Mouse (Mus musculus) stomach, embryonic 16.5 days (tissue): ENCODE data around the gene Mark4. TPM values are rescaled to one million over a fixed set of nuclear protein-coding genes. Genes with fewer than 3 reads are reported as not detected.

Experiments
- ATAC-seq: fragments of 200-750 bp; cut with Nextera tagmentation; 2 replicates; pipeline ENCODE4 v1.8.0; 2017; ENCODE audit warnings: moderate number of reproducible peaks, moderate TSS enrichment; ENCODE audit not compliant: insufficient read depth, low FRiP score
- H3K27ac ChIP-seq: fragments of 300-500 bp; sonication (generic); 2 replicates; pipeline ENCODE4 v1.5.1; 2014; ENCODE audit warnings: low read length
- H3K27me3 ChIP-seq: fragments of 300-500 bp; sonication (generic); 2 replicates; pipeline ENCODE4 v1.6.1; 2014; ENCODE audit warnings: low read length, control low read depth, mixed read lengths; ENCODE audit not compliant: control insufficient read depth, insufficient read depth
- H3K36me3 ChIP-seq: fragments of 300-500 bp; sonication (generic); 2 replicates; pipeline ENCODE4 v1.6.1; 2014; ENCODE audit warnings: low read length; ENCODE audit not compliant: control insufficient read depth, insufficient read depth
- H3K4me1 ChIP-seq: fragments of 300-500 bp; sonication (generic); 2 replicates; pipeline ENCODE4 v1.6.1; 2014; ENCODE audit warnings: low read length, control low read depth, mixed read lengths; ENCODE audit not compliant: control insufficient read depth, insufficient read depth
- H3K4me2 ChIP-seq: fragments of 300-500 bp; sonication (generic); 2 replicates; pipeline ENCODE4 v1.6.1; 2014; ENCODE audit warnings: low read depth, low read length, mixed read lengths
- H3K4me3 ChIP-seq: fragments of 300-500 bp; sonication (generic); replicated peaks from 2 replicates; pipeline ENCODE4 v1.5.1; 2014; ENCODE audit warnings: mild to moderate bottlenecking, low read length
- H3K9ac ChIP-seq: fragments of 300-500 bp; sonication (generic); 2 replicates; pipeline ENCODE4 v1.6.1; 2014; ENCODE audit warnings: low read length
- H3K9me3 ChIP-seq: fragments of 300-500 bp; sonication (generic); replicated peaks from 2 replicates; pipeline ENCODE4 v1.6.1; 2016; ENCODE audit warnings: low read length, control low read depth; ENCODE audit not compliant: control insufficient read depth
- WGBS: fragments of 180-500 bp; shearing (Covaris S2); extraction: QIAGEN DNeasy Blood & Tissue Kit; methylation state at CpG from one replicate; pipeline ENCODE4 v1.1.7; 2014; 5-methylcytosine and 5-hydroxymethylcytosine counted together
- polyA plus RNA-seq: library from polyadenylated mRNA; unstranded; fragments of >200 nt; fragmentation: Nextera tagmentation; extraction: Ambion mirVana; gene quantifications from 2 replicates; pipeline ENCODE4 v1.2.1, GENCODE M21; 2015

Mark4 gene
- polyA plus RNA-seq, 1 experiment from 2014 or later, result 5.9 TPM

DNA sequence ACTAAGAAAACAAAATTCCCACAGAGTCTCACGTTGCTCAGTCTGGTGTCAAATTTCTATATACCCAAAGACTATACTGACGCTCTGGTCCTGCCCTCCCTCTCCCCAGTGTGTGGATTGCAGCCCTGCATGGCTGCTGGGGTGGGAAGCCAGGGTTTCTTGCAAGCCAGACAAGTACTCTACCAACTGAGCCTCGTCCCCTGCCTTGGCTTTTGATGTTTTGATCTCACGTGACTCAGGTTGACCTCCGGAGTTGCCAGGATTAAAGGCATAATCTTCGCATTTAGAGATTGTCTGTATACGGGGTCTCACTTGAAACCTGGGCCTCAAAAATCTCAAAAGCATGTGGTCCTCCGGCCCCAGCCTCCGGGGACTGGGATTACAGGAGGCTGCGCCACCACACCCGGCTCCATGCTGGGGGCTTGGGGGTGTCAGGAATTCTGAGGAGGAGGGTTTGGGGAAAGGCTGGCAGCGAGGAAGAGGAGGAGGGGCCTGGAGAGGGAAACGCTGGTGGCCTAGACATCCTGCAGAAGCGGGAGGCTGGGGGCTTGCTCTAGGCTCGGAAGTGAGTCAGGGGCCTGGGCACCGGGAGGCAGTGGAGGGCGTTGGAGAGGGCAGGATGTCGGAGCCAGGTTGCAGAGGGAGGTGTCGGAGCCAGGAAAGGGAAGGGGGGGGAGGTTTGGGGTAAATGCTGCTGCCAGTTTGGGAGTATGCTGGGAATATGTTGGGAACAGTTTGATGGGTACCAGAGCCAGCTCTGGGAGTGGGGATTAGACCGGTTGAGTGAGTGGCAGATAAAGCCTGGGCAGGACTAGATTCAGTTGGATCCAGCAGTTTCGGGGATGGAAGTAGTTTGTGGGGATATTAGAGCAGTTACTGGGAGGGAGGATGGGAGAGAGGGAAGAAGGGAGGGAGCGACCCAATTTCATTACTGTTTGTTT is 6.0 kb upstream of the Mark4 start:
- Histone ChIP-seq H3K27me3 (peaks cover 9% of the 10 kb centered on the region), H3K9me3 (no peaks in the 10 kb centered on the region), H3K9ac (peak overlapping the region; percentile 24), H3K27ac (no peak overlapping the region), H3K4me2 (peak overlapping the region; percentile 16; the same call in 1 of the 2 replicates), H3K4me1 (no peaks in the 10 kb centered on the region; the same call in 1 of the 2 replicates), H3K36me3 (no peaks in the 10 kb centered on the region), H3K4me3 (no peak overlapping the region; the same call in 1 of the 2 replicates)
- ATAC-seq, result no peak
- 16% methylated on average over 22 of the region's 22 CpGs for WGBS

DNA sequence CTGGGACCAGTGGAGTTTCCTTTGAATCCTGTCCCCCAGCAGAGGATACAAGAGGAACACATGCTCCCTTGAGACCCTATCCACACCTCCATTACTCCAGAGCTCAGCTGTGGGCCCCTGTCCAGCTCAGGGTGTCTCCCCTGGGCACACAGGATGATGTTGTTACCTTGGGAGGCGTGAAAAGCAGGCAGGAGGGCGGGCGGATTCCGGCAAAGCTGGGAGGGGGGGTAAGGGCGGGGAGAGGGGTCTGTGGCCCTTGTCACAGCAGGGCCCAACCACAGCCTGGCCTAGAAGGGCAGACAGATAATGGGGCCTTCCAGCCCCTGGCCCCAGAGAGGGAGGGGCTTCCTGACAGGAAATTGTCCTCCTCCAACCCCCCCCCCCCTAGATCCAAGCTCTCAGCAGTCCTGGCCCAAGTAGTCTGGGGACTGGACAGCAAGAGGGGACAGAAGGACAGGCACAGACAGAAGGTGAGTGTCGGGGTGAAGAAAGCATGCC is 4.3 kb upstream of the Mark4 start, which contains the start of gene Exoc3l2:
TSS of gene Exoc3l2 (plus strand) at position 448 of the 498 bp plus-strand sequence.
- H3K4me1 ChIP-seq, result no peaks in the 10 kb centered on the region; the same call in 1 of the 2 replicates
- H3K27me3 ChIP-seq, result peaks cover 4% of the 10 kb centered on the region; the same call in 1 of the 2 replicates
- H3K9ac ChIP-seq, result peak within 1 kb of the TSS; percentile 50; the same call in 1 of the 2 replicates
- H3K36me3 ChIP-seq, result no peaks in the 10 kb centered on the region
- ATAC-seq, result no peak
- H3K4me3 ChIP-seq, result 0 out of 2 replicates have a peak within 1 kb of the TSS, but pooled peaks have one; percentile 9
- H3K4me2 ChIP-seq, result peak within 1 kb of the TSS; percentile 16; the same call in 1 of the 2 replicates
- no peaks in the 10 kb centered on the region for H3K9me3 ChIP-seq
- WGBS, result 37% methylated on average over 6 of the region's 6 CpGs
- H3K27ac ChIP-seq, result no peak within 1 kb of the TSS

DNA sequence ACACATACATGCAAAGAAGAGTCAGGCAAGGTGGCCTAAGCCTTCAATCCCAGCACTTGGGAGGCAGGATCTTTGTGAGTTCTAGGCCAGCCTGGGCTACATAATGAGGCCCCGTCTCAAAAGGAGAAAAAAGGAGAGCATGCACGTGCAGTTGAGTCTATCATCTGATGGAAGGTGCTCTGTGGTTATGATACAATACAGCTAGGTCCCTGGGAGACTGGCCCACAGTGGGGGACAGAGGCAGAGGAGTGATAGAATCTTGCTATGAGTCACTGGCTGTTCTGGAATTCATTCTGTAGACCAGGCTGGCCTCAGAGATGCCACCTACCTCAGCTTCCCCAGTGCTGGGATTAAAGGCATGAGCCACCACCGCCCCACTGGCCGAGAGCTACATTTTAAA is 3.8 kb upstream of the Mark4 start:
- ATAC-seq, result no peak
- WGBS, result 81% methylated on average over 4 of the region's 4 CpGs
- no peak overlapping the region for H3K9ac ChIP-seq

DNA sequence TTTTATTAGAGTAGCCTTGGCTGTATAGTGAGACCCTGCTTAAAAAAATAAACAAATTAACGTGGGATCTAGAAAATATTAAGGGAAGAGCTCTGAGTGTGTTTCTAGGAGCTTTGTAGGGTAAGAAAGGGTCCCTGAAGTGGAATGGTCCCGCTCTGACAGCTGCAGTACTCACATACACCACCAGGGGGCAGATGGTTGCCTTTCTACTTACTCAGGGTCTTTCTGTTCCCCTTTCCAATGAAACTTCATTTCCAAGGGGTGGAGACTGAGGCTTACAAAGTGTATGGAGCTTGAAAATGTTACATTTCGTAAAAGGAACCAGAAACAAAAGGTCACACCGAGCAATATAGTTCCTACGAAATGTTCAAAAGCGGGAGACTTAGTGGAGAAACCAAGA is 2.9 kb upstream of the Mark4 start:
- H3K27me3 ChIP-seq, result no peaks in the 10 kb centered on the region
- H3K4me2 ChIP-seq, result peak overlapping the region; percentile 32
- peaks cover 12% of the 10 kb centered on the region for H3K4me1 ChIP-seq
- H3K9me3 ChIP-seq, result no peaks in the 10 kb centered on the region
- H3K9ac ChIP-seq, result no peak overlapping the region
- 11% methylated on average over 6 of the region's 6 CpGs for WGBS
- no peak for ATAC-seq
- H3K36me3 ChIP-seq, result no peaks in the 10 kb centered on the region
- H3K4me3 ChIP-seq, result no peak overlapping the region
- no peak overlapping the region for H3K27ac ChIP-seq

More for the DNA sequence above, 3.8 kb upstream of the Mark4 start:
- H3K4me2 ChIP-seq, result no peak overlapping the region
- H3K36me3 ChIP-seq, result no peaks in the 10 kb centered on the region
- H3K9me3 ChIP-seq, result no peaks in the 10 kb centered on the region
- no peak overlapping the region for H3K27ac ChIP-seq
- peaks cover 4% of the 10 kb centered on the region; the same call in 1 of the 2 replicates for H3K27me3 ChIP-seq
- no peak overlapping the region for H3K4me3 ChIP-seq
- H3K4me1 ChIP-seq, result peaks cover 3% of the 10 kb centered on the region

DNA sequence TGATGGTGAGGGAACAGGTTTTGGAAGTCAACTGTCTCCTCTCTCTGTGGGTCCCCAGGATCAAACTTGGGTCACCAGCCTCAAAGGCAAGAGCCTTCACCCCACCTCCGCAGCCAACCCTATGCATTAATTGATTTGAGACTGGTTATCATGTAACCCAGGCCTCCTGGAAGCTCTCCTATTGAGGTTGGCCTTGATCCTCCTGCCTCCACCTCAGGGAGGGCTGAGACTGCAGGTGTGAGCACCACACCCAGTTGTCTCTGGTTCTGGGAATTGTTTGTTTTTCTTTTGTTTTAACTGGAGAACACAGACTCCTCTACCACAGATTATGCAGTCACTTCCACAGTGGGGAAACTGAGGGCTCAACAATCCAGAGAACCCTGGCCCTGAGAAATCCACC is 1.9 kb upstream of the Mark4 start:
- no peak overlapping the region for H3K4me3 ChIP-seq
- H3K27me3 ChIP-seq, result no peaks in the 10 kb centered on the region
- WGBS, result 77% methylated on average over 1 of the region's 1 CpGs
- no peak overlapping the region for H3K9ac ChIP-seq
- H3K4me2 ChIP-seq, result no peak overlapping the region
- no peaks in the 10 kb centered on the region for H3K9me3 ChIP-seq
- peaks cover 12% of the 10 kb centered on the region for H3K4me1 ChIP-seq
- ATAC-seq, result no peak
- no peak overlapping the region for H3K27ac ChIP-seq
- H3K36me3 ChIP-seq, result no peaks in the 10 kb centered on the region

DNA sequence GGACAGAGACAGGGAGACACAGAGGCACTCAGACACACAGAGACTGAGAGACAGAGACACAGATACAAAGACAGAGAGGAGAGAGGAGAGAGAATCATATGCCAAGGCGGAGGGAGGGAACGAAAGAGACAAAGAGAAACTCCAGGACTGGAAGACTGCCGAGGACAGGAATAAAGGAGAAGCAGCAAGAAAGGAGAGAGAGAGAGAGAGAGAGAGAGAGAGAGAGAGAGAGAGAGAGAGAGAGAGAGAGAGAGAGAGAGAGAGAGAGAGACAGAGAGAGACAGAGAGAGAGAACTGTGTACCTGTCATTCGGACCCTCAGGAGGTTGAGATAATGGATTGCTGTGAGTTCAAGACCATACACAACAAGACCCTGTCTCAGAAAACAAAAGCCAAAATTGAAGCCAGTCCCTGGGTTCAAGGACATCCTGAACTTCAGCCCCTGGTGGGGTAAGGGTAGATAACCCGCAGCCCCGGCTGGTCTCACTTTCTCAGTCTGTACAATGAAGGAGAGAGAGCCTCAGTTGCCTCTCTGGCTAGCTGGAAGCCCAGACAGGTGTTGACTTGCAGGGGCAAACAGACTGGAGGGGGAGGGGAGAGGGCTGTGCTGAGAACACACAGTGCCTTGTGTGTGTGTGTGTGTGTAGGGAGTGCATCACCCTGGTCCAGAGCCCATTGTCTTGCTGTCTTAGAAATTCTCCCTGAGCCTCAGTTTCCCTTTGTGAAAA is 686 bp upstream of the Mark4 start:
- Histone ChIP-seq H3K36me3 (no peaks in the 10 kb centered on the region), H3K4me1 (peaks cover 12% of the 10 kb centered on the region), H3K9ac (peak overlapping the region; percentile 97), H3K4me3 (peak overlapping the region; percentile 93), H3K4me2 (peak overlapping the region; percentile 91), H3K9me3 (no peaks in the 10 kb centered on the region), H3K27me3 (no peaks in the 10 kb centered on the region), H3K27ac (peak overlapping the region; percentile 60; the same call in 1 of the 2 replicates)
- ATAC-seq, result no peak
- 18% methylated on average over 6 of the region's 6 CpGs for WGBS

DNA sequence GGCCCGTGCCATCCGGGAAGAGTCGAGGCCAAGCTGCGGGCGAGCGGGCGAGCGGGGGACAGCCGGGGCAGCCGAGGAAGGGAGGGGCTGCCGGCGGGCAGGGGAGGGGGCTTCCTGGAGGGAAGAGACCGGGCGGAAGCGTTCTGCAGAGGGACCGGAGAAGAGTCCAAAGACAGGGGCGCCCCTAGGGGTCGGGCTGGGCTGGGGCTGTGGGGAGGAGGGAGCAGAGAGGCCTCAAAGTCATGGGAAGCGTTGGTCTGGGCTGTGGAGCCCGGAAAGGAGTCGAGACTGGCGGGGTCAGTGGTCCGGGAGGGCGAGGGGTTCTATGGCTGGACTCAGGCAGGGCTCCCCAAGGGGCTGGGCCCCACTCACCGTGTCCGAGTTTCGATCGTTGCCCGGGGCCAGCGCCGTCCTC is 542 bp downstream of the Mark4 start:
- no peaks in the 10 kb centered on the region for H3K36me3 ChIP-seq
- H3K4me1 ChIP-seq, result peaks cover 12% of the 10 kb centered on the region
- no peaks in the 10 kb centered on the region for H3K27me3 ChIP-seq
- peak overlapping the region; percentile 73 for H3K27ac ChIP-seq
- peak overlapping the region; percentile 97 for H3K9ac ChIP-seq
- H3K4me3 ChIP-seq, result peak overlapping the region; percentile 93
- ATAC-seq, result peak; percentile 65
- H3K4me2 ChIP-seq, result peak overlapping the region; percentile 91
- WGBS, result under 1% methylated on average over 27 of the region's 31 CpGs
- H3K9me3 ChIP-seq, result no peaks in the 10 kb centered on the region

DNA sequence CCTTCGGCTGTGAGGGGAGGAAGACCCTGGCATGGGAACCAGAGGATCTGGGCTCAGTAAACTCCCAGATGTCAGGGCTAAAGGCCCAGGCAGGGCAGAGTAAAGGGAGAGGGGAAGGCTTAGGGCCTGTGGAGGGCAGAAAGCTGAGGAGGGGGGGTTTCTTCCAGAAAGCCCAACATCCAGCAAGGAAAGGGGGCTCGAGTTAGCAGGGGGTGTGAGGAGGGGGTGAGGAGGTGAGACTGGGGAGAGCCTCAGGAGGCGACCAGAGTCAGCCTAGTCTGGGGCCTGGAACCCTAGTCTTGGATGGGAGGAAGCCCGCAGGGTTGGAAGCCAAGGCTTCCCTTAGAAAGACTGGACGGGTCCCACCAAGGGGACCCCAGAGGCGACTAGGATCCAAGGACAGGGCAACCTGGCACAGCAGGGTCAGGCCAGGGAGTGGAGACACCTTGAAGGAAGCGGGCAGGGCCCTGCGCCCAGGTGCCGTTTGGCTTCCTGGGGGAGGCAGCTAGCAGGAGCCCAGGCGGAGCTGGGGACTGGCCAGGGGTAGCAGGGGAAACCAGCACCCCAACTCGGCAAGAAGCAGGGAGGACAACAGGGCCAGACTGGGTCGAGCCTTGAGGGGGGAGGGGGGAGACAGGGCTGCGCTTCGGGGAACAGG is 1.1 kb downstream of the Mark4 start:
- Histone ChIP-seq H3K4me1 (peaks cover 12% of the 10 kb centered on the region), H3K4me3 (peak overlapping the region; percentile 93), H3K27me3 (no peaks in the 10 kb centered on the region), H3K4me2 (peak overlapping the region; percentile 91), H3K9ac (peak overlapping the region; percentile 97), H3K27ac (peak overlapping the region; percentile 73), H3K36me3 (no peaks in the 10 kb centered on the region), H3K9me3 (no peaks in the 10 kb centered on the region)
- no peak; the same call in 1 of the 2 replicates for ATAC-seq
- WGBS, result 6% methylated on average over 14 of the region's 14 CpGs
